Mouse (Mus musculus) hindbrain, embryonic 14.5 days (tissue): ENCODE results near the gene Tex22. TPM values are rescaled to one million over a fixed set of nuclear protein-coding genes. Genes with fewer than 3 reads are reported as not detected.

Experiments used
- ATAC-seq: fragments of 200-750 bp; cut with Nextera tagmentation; 2 replicates; pipeline ENCODE4 v1.8.0; 2017; ENCODE audit warnings: moderate number of reproducible peaks, mild to moderate bottlenecking, moderate TSS enrichment, moderate library complexity; ENCODE audit not compliant: low FRiP score
- DNase-seq: peaks from one replicate; pipeline ENCODE4 v3.0.0-alpha.2; 2015; ENCODE audit warnings: low spot score
- H3K27ac ChIP-seq: fragments of 300-500 bp; sonication (generic); 2 replicates; pipeline ENCODE4 v1.5.1; 2014; ENCODE audit warnings: mild to moderate bottlenecking, moderate library complexity
- H3K27me3 ChIP-seq: fragments of 300-500 bp; sonication (generic); 2 replicates; pipeline ENCODE4 v1.6.1; 2014; ENCODE audit warnings: mild to moderate bottlenecking, low read length, mixed read lengths; ENCODE audit not compliant: control insufficient read depth, insufficient read depth
- H3K36me3 ChIP-seq: fragments of 300-500 bp; sonication (generic); replicated peaks from 2 replicates; pipeline ENCODE4 v1.6.1; 2014; ENCODE audit not compliant: control insufficient read depth, insufficient read depth
- H3K4me1 ChIP-seq: fragments of 300-500 bp; sonication (generic); replicated peaks from 2 replicates; pipeline ENCODE4 v1.6.1; 2014; ENCODE audit warnings: antibody characterized with exemption, low read length, mixed read lengths; ENCODE audit not compliant: control insufficient read depth, insufficient read depth
- H3K4me2 ChIP-seq: fragments of 300-500 bp; sonication (generic); replicated peaks from 2 replicates; pipeline ENCODE4 v1.6.1; 2014; ENCODE audit warnings: mild to moderate bottlenecking, moderate library complexity
- H3K4me3 ChIP-seq: fragments of 300-500 bp; sonication (generic); replicated peaks from 2 replicates; pipeline ENCODE4 v1.5.1; 2014; ENCODE audit warnings: mild to moderate bottlenecking, low read length
- H3K9ac ChIP-seq: fragments of 300-500 bp; sonication (generic); 2 replicates; pipeline ENCODE4 v1.6.1; 2014
- H3K9me3 ChIP-seq: fragments of 300-500 bp; sonication (generic); 2 replicates; pipeline ENCODE4 v1.6.1; 2016; ENCODE audit warnings: low read length; ENCODE audit not compliant: control insufficient read depth
- WGBS: fragments of 180-500 bp; shearing (Covaris S2); extraction: QIAGEN DNeasy Blood & Tissue Kit; methylation state at CpG from one replicate; pipeline ENCODE4 v1.1.7; 2014; 5-methylcytosine and 5-hydroxymethylcytosine counted together
- polyA plus RNA-seq: library from polyadenylated mRNA; unstranded; fragments of >200 nt; fragmentation: Nextera tagmentation; extraction: Ambion mirVana; gene quantifications from 2 replicates; pipeline ENCODE4 v1.2.1, GENCODE M21; 2014

The Tex22 gene
- polyA plus RNA-seq, 1 experiment from 2014 or later, result 0.40 TPM

- H3K4me2 ChIP-seq, result no peak overlapping the region
- 97% methylated on average over 14 of the region's 14 CpGs for WGBS
- no peak overlapping the region for H3K9ac ChIP-seq
- H3K9me3 ChIP-seq, result no peaks in the 10 kb centered on the region
- DNase-seq (no peak), ATAC-seq (no peak)
- H3K4me3 ChIP-seq, result no peak overlapping the region
- H3K27ac ChIP-seq, result no peak overlapping the region
- H3K27me3 ChIP-seq, result no peaks in the 10 kb centered on the region
- no peaks in the 10 kb centered on the region for H3K4me1 ChIP-seq
- peaks cover 100% of the 10 kb centered on the region for H3K36me3 ChIP-seq
These were observed 57.3 kb downstream of the Tex22 start for GRCm38 (mm10) chr12:113131601-113132000.

GRCm38 (mm10) chr12:113132567-113132966 is 58.3 kb downstream of the Tex22 start:
- Histone ChIP-seq H3K27me3 (no peaks in the 10 kb centered on the region), H3K36me3 (peaks cover 100% of the 10 kb centered on the region), H3K4me3 (no peak overlapping the region), H3K9me3 (no peaks in the 10 kb centered on the region), H3K9ac (no peak overlapping the region), H3K27ac (no peak overlapping the region), H3K4me2 (no peak overlapping the region), H3K4me1 (no peaks in the 10 kb centered on the region)
- DNase-seq, result no peak
- 75% methylated on average over 2 of the region's 2 CpGs for WGBS
- ATAC-seq, result 0 out of 2 replicates have a peak, but pooled peaks have one; percentile 16

- H3K9ac ChIP-seq, result no peak overlapping the region
These were observed 59.0 kb downstream of the Tex22 start for GRCm38 (mm10) chr12:113133260-113133659.

GRCm38 (mm10) chr12:113133861-113134403 is 59.6 kb downstream of the Tex22 start:
- DNase-seq (no peak), ATAC-seq (no peak)
- Histone ChIP-seq H3K27me3 (no peaks in the 10 kb centered on the region), H3K4me1 (peaks cover 1% of the 10 kb centered on the region), H3K36me3 (peaks cover 94% of the 10 kb centered on the region), H3K27ac (no peak overlapping the region), H3K4me2 (no peak overlapping the region), H3K9me3 (no peaks in the 10 kb centered on the region), H3K4me3 (no peak overlapping the region), H3K9ac (no peak overlapping the region)
- WGBS, result 81% methylated on average over 5 of the region's 5 CpGs

More at GRCm38 (mm10) chr12:113133260-113133659, 59.0 kb downstream of the Tex22 start:
- H3K27me3 ChIP-seq, result no peaks in the 10 kb centered on the region
- no peak overlapping the region for H3K27ac ChIP-seq
- H3K4me2 ChIP-seq, result no peak overlapping the region
- no peaks in the 10 kb centered on the region for H3K4me1 ChIP-seq
- WGBS, result 92% methylated on average over 9 of the region's 9 CpGs
- no peaks in the 10 kb centered on the region for H3K9me3 ChIP-seq
- peaks cover 100% of the 10 kb centered on the region for H3K36me3 ChIP-seq
- ATAC-seq (no peak), DNase-seq (no peak)
- no peak overlapping the region for H3K4me3 ChIP-seq

GRCm38 (mm10) chr12:113134502-113134901 is 60.2 kb downstream of the Tex22 start:
- H3K9ac ChIP-seq, result no peak overlapping the region
- 93% methylated on average over 4 of the region's 4 CpGs for WGBS
- H3K27ac ChIP-seq, result no peak overlapping the region
- H3K9me3 ChIP-seq, result no peaks in the 10 kb centered on the region
- peaks cover 88% of the 10 kb centered on the region for H3K36me3 ChIP-seq
- peaks cover 7% of the 10 kb centered on the region for H3K4me1 ChIP-seq
- no peak overlapping the region for H3K4me3 ChIP-seq
- DNase-seq, result no peak
- no peak for ATAC-seq
- no peak overlapping the region for H3K4me2 ChIP-seq
- H3K27me3 ChIP-seq, result no peaks in the 10 kb centered on the region

- H3K4me2 ChIP-seq, result no peak overlapping the region
- ATAC-seq (no peak), DNase-seq (no peak)
- H3K27me3 ChIP-seq, result no peaks in the 10 kb centered on the region
- no peak overlapping the region for H3K4me3 ChIP-seq
- peaks cover 79% of the 10 kb centered on the region for H3K36me3 ChIP-seq
- H3K4me1 ChIP-seq, result peaks cover 10% of the 10 kb centered on the region
- 94% methylated on average over 7 of the region's 7 CpGs for WGBS
- H3K9me3 ChIP-seq, result no peaks in the 10 kb centered on the region
- H3K9ac ChIP-seq, result no peak overlapping the region
- H3K27ac ChIP-seq, result no peak overlapping the region
These were observed 61.1 kb downstream of the Tex22 start for GRCm38 (mm10) chr12:113135401-113135800.

GRCm38 (mm10) chr12:113136492-113137020 is 62.3 kb downstream of the Tex22 start:
- no peak for ATAC-seq
- Histone ChIP-seq H3K4me3 (no peak overlapping the region), H3K27me3 (no peaks in the 10 kb centered on the region), H3K4me1 (peaks cover 16% of the 10 kb centered on the region), H3K4me2 (no peak overlapping the region), H3K9ac (no peak overlapping the region), H3K9me3 (no peaks in the 10 kb centered on the region), H3K27ac (no peak overlapping the region), H3K36me3 (peaks cover 67% of the 10 kb centered on the region)
- WGBS, result 83% methylated on average over 17 of the region's 17 CpGs
- no peak for DNase-seq

GRCm38 (mm10) chr12:113137260-113138213 is 63.2 kb downstream of the Tex22 start:
- no peak overlapping the region for H3K27ac ChIP-seq
- ATAC-seq (no peak), DNase-seq (no peak)
- 90% methylated on average over 18 of the region's 18 CpGs for WGBS
- H3K36me3 ChIP-seq, result peaks cover 58% of the 10 kb centered on the region
- H3K27me3 ChIP-seq, result no peaks in the 10 kb centered on the region
- H3K4me3 ChIP-seq, result no peak overlapping the region
- no peak overlapping the region for H3K4me2 ChIP-seq
- peaks cover 25% of the 10 kb centered on the region for H3K4me1 ChIP-seq
- H3K9me3 ChIP-seq, result no peaks in the 10 kb centered on the region
- no peak overlapping the region for H3K9ac ChIP-seq

- WGBS, result 83% methylated on average over 6 of the region's 6 CpGs
- Histone ChIP-seq H3K9me3 (no peaks in the 10 kb centered on the region), H3K36me3 (peaks cover 52% of the 10 kb centered on the region), H3K4me3 (no peak overlapping the region), H3K4me2 (no peak overlapping the region), H3K4me1 (peaks cover 30% of the 10 kb centered on the region), H3K27me3 (no peaks in the 10 kb centered on the region), H3K27ac (no peak overlapping the region), H3K9ac (no peak overlapping the region)
- ATAC-seq (no peak), DNase-seq (no peak)
These were observed 64.0 kb downstream of the Tex22 start for GRCm38 (mm10) chr12:113138291-113138690.
